Mouse (Mus musculus) left cerebral cortex, postnatal 25 days (tissue): ENCODE data around the gene Pofut1. TPM values are rescaled to one million over a fixed set of nuclear protein-coding genes. Genes with fewer than 3 reads are reported as not detected.

Experiments
- DNase-seq, 2 experiments: peaks; one replicate each; pipeline ENCODE4 v3.0.0; 2022; ENCODE audit warnings: low spot score in 2 of 2, mixed read lengths in 1 of 2
- intact Hi-C: fragments of 180-260 bp; cut with DNase I; formaldehyde crosslinking; loops from one replicate; pipeline ENCODE4 v1.15.1; 2025
- total RNA-seq, 2 experiments: library from RNA; stranded (reverse); gene quantifications; 2 replicates each; pipeline ENCODE4 v1.2.3; 2021

Pofut1 gene
- 10 to 100 TPM; 13.6 to 15.3 TPM for total RNA-seq

DNA sequence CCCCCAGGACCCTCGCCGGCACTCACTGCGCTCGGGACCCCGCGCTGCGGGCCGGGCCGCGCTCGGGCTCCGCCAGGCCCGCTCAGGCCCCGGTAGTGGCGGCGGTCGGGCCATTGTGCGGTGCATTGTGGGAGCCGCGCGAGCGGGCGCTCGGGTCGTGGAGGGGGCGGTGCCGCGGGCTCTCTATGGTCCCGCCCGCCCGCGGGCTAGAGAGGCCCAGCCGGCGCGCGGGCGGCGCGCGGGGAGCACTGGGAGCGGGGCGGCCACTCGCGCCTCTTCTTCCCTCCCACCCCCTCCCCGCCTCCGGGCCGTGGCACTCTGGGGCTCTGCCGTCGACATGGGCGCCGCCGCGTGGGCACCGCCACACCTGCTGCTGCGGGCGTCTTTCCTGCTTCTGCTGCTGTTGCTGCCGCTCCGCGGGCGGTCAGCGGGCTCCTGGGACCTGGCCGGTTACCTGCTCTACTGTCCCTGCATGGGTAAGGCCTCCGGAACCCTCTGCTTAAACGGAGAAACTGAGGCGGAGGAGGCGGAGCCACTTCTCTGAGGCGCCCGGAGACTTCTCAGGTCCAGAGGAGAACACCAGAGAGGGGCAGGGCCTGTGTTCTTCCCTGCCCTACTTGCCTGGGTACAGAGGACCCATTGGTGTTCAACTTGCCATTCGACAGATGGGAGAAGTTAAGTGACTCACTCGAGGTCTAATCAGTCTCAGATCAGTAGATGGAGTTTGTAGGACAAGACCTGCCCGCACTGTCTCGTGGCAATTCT is at the start of gene Pofut1, which contains the start of gene Plagl2:
TSS of gene Pofut1 (plus strand) at position 284 of the 765 bp plus-strand sequence.
TSS of gene Plagl2 (minus strand) at position 177 of the 765 bp plus-strand sequence.
- peak; percentile 89 to 91 for DNase-seq
- intact Hi-C loops = loop anchor here (2.0 to 5.0 kb wide), 2 partner anchors 79 to 105 kb away; partner anchors contain the start of gene Tm9sf4

DNA sequence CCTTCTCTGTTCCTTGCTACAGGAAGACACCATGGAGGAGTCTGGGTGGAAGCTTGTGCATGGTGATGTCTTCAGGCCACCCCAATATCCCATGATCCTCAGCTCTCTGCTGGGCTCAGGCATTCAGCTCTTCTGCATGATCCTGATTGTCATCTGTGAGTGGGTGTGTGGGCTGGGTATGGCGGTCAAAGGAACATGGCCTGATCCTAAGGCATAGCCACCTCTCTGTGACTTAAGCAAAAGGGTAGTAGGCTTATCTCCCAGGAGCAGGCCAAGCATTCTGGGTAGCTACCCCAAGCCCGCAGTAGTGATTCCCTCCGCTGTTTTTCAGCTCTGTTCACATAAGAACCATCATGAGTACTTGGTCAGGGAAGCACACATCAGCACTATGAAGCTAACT is 47.1 kb upstream of the Pofut1 start:
- intact Hi-C loops = no loop called here
- no peak for DNase-seq

- intact Hi-C loops = no loop called here
- no peak for DNase-seq
These were observed 42.8 kb upstream of the Pofut1 start for GRCm38 (mm10) chr2:153198485-153198884.

GRCm38 (mm10) chr2:153199114-153199513 is 42.2 kb upstream of the Pofut1 start:
- DNase-seq = no peak
- intact Hi-C loops = no loop called here

GRCm38 (mm10) chr2:153202766-153203165 is 38.6 kb upstream of the Pofut1 start:
- intact Hi-C loops = no loop called here
- DNase-seq = no peak

DNA sequence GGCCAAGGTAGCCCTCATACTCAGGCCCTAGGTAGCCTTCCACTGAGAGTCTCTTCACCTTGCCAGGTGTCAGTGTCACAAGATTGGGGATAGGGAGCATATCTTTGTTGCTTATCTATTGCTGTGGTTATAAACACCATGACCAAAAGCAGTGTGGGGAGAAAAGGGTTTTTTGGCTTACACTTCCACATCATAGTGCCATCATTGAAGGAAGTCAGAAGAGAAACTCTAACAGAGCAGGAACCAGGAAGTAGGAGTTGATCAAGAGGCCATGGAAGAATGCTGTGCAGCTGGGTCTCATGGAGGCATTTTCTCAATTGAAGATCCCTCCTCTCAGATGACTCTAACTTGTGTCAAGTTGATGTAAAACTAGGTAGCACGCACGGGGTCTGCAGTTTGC is 33.2 kb upstream of the Pofut1 start:
- intact Hi-C loops = no loop called here
- DNase-seq = no peak

GRCm38 (mm10) chr2:153209286-153209685 is 32.0 kb upstream of the Pofut1 start:
- no peak for DNase-seq
- intact Hi-C loops = no loop called here

DNA sequence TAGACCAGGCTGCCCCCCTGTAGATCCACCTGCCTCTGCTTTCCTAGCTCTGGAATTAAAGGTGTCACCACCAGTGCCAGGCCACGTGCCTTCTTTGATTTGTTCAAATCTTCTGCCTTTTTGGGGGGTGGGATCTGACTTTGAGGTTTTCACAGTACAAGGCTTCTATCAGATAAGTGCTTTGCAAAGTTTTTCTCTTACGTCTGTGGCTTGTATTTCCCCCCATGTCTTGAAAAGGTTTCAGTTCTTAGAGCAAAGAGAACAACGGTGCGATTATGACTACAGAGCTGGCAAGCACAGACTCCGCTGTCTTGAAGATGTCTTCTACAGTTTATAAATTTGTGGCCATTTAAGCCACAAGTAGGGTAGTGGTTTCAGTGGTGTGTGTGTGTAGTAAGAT is 29.9 kb upstream of the Pofut1 start:
- DNase-seq = no peak
- intact Hi-C loops = no loop called here

DNA sequence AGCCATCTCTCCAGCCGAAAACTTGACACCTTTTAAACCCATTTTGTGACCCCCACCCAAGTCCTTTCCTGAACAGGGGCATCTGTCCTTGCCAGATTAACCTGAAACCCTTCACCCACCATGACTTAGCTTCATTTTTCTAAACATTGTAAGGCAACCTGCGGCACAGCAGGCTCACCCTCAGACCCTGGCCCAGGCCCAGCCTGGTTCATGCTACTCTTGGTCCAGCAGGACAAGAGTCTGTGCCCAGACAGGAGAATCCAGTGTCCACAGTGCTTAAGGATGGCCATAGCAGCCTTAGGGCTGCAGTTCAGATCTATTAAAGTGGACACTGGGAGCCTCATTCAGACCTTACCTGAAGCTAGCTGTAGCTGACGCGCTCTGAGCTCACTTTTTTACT is 28.0 kb upstream of the Pofut1 start:
- no peak for DNase-seq
- intact Hi-C loops = no loop called here

- no peak for DNase-seq
- intact Hi-C loops = no loop called here
These were observed 26.5 kb upstream of the Pofut1 start for GRCm38 (mm10) chr2:153214771-153215259.

GRCm38 (mm10) chr2:153215421-153215820 is 25.9 kb upstream of the Pofut1 start:
- no peak for DNase-seq
- intact Hi-C loops = no loop called here

GRCm38 (mm10) chr2:153217826-153218340 is 23.4 kb upstream of the Pofut1 start:
- intact Hi-C loops = no loop called here
- DNase-seq = no peak

DNA sequence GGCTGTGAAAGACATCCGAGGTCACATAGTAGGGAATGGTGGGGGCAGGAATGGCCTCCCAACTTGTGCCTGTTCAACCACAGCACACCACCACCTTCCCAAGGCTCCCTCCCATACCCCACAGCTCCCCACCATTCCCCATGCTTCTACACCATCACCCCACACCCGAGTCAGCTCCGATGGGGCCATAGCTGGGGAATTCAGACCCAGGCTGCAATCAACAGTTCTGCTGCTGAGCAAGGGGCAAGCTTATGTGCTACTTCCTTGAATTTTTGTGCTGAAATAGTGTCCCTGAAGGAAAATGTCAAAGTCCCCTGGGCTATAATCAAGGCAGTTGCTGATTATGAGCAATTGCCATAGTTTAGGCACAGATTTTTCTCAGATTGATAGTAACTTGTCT is 22.8 kb upstream of the Pofut1 start:
- DNase-seq = no peak
- intact Hi-C loops = no loop called here

DNA sequence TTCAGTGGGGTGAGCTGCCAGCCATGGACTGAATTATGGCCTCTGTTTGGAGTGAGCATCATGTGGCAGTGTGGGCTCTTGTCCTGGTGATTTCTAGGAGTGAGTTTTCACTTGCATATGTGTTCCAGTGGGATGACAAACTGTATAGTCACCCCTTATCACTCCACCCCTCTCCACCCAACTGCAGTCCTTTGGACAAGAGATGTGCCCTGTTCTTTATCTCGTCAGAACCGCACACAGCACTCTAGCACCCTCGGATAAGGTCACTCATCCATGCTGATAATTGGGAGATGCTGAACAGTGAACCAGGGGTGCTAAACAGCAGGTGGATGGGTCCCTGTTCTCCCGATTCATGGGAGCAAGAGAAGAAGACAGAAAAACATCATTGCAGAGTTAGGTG is 19.7 kb upstream of the Pofut1 start:
- intact Hi-C loops = no loop called here

GRCm38 (mm10) chr2:153222130-153222529 is 19.2 kb upstream of the Pofut1 start:
- DNase-seq = no peak
- intact Hi-C loops = no loop called here

More for the DNA sequence above, 19.7 kb upstream of the Pofut1 start:
- DNase-seq = no peak

GRCm38 (mm10) chr2:153222566-153222965 is 18.8 kb upstream of the Pofut1 start:
- no peak for DNase-seq
- intact Hi-C loops = no loop called here

DNA sequence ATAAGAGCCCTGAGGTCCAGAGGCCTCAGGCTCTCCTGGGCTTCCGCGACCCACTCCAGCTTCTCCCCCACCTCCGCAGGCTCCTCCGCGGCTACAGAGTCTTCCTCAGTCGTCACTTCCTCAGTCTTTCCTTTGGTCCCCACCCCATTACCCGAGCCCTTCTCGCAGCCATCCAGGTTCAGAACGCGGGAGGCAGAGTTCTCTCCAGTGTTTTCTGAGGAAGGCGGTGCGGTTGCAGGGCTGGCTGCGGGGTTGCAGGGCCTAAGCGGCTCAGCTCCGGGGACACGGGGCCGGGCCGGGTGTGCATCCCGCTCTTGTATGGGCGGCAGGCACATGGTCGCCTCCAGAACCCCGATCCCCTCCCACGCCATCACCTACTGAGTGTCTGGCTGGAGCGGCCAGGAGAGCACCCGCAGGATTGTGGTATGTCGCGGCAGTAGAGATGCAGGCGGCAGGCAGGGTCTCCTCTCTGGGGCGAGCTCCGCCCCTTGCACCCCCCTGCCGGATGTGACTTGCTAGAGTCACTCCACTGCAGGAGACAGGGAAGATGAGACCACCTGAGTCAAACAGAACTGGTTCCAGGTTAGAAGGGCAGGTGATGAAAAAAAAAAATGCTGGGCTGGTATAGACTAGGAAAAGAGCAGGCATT is 16.3 kb upstream of the Pofut1 start, which contains the start of gene Tspyl3:
TSS of gene Tspyl3 (minus strand) at position 496 of the 649 bp plus-strand sequence.
- DNase-seq = peak; percentile 62 to 63
- intact Hi-C loops = no loop called here

DNA sequence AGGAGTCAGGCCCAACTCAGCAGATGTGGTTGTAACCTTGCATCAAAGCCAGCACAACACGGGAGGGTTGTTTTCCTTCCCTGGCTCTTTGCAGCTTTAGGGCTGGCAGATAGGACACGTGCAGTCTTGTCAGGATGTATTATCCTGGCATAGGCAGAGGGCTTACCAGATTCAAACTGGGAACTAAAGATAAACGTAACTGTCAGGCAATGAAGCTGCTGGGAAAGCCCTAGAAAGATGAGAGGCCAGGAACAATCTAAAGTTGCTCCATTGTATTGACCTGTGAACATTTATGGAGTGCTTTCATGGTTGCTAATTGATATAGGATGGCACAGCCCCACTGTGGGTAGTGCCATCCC is 15.8 kb upstream of the Pofut1 start:
- intact Hi-C loops = no loop called here
- DNase-seq = peak in 1 of 2 experiments; percentile 18

DNA sequence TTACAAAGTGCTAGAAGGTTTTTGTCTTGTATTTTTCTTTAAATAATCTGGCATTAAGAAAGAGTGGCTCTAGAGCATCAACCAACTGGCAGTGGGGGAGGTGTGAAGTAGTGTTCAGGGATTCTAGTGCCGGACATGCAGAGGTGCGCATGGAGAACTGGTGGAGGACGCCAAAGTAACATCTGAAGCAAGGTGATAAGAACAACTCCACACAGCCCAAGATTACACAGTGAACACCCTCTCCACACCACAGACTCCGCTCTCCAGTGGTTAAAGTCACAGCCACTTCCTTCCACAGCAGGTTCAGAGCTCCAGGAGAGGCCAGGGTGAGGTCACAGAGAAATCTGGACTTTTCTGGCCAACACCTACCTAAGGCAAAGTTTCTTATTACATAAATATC is 13.4 kb upstream of the Pofut1 start:
- no peak for DNase-seq
- intact Hi-C loops = no loop called here

GRCm38 (mm10) chr2:153228523-153228922 is 12.8 kb upstream of the Pofut1 start:
- intact Hi-C loops = no loop called here

GRCm38 (mm10) chr2:153237193-153237592 is 4.1 kb upstream of the Pofut1 start:
- no peak for DNase-seq
- intact Hi-C loops = no loop called here

More at GRCm38 (mm10) chr2:153228523-153228922, 12.8 kb upstream of the Pofut1 start:
- DNase-seq = no peak
